Mouse (Mus musculus): ENCODE data around the gene B4galnt2.
A peak's percentile ranks its signal among the peaks of the same experiment; 100 is the strongest.
"Not testable (repeated sequence)": the region's sequence is repeated elsewhere in the genome, so short reads cannot be mapped to it uniquely, and the experiment has no call there.

Gene B4galnt2

GRCm38 (mm10) chr11:95896446-95897179, 18.1 kb downstream of the B4galnt2 start:
- DNase-seq (ENCODE audit: low spot score in 2 of 2): no peak

GRCm38 (mm10) chr11:95890462-95891051, 24.1 kb downstream of the B4galnt2 start:
- DNase-seq (ENCODE audit: low spot score in 2 of 2): no peak

- DNase-seq (ENCODE audit: low spot score in 2 of 2): not testable (repeated sequence)
Observed at GRCm38 (mm10) chr11:95879861-95880260, 34.8 kb downstream of the B4galnt2 start.

- no peak for DNase-seq (ENCODE audit: low spot score in 2 of 2)
Observed at GRCm38 (mm10) chr11:95876296-95876695, 38.4 kb downstream of the B4galnt2 start.

- DNase-seq (ENCODE audit: low spot score in 2 of 2): no peak
Observed at GRCm38 (mm10) chr11:95875804-95876203, 38.9 kb downstream of the B4galnt2 start.

GRCm38 (mm10) chr11:95869918-95870470, 44.7 kb downstream of the B4galnt2 start:
- no peak for DNase-seq (ENCODE audit: low spot score in 2 of 2)

- no peak for DNase-seq (ENCODE audit: low spot score in 2 of 2)
Observed at GRCm38 (mm10) chr11:95869442-95869841, 45.2 kb downstream of the B4galnt2 start.

GRCm38 (mm10) chr11:95861397-95861796, 53.3 kb downstream of the B4galnt2 start:
- DNase-seq (ENCODE audit: low spot score in 2 of 2): no peak

- DNase-seq (ENCODE audit: low spot score in 2 of 2): no peak
Observed at GRCm38 (mm10) chr11:95860071-95860490, 54.6 kb downstream of the B4galnt2 start.

- DNase-seq (ENCODE audit: low spot score in 2 of 2): no peak
Observed at GRCm38 (mm10) chr11:95859468-95859855, 55.2 kb downstream of the B4galnt2 start.

GRCm38 (mm10) chr11:95858528-95859467, 55.9 kb downstream of the B4galnt2 start:
- DNase-seq (ENCODE audit: low spot score in 2 of 2): peak; percentile 95 to 97

GRCm38 (mm10) chr11:95857716-95858527, 56.8 kb downstream of the B4galnt2 start:
- DNase-seq (ENCODE audit: low spot score in 2 of 2): no peak

- no peak for DNase-seq (ENCODE audit: low spot score in 2 of 2)
Observed at GRCm38 (mm10) chr11:95857306-95857705, 57.4 kb downstream of the B4galnt2 start.

- DNase-seq (ENCODE audit: low spot score in 2 of 2): no peak
Observed at GRCm38 (mm10) chr11:95853684-95854083, 61.0 kb downstream of the B4galnt2 start.

- no peak for DNase-seq (ENCODE audit: low spot score in 2 of 2)
Observed at GRCm38 (mm10) chr11:95850898-95851297, 63.8 kb downstream of the B4galnt2 start.

- DNase-seq (ENCODE audit: low spot score in 2 of 2): no peak
Observed at GRCm38 (mm10) chr11:95844935-95845334, 69.8 kb downstream of the B4galnt2 start.

- no peak for DNase-seq (ENCODE audit: low spot score in 2 of 2)
Observed at GRCm38 (mm10) chr11:95843421-95843950, 71.2 kb downstream of the B4galnt2 start.

- DNase-seq (ENCODE audit: low spot score in 2 of 2): no peak
Observed at GRCm38 (mm10) chr11:95842953-95843352, 71.7 kb downstream of the B4galnt2 start.

GRCm38 (mm10) chr11:95842074-95842681, 72.5 kb downstream of the B4galnt2 start, which contains the start of gene Abi3:
Gene Abi3, minus strand, starts transcription at chr11:95842476.
- no peak for DNase-seq (ENCODE audit: low spot score in 2 of 2)

- no peak for DNase-seq (ENCODE audit: low spot score in 2 of 2)
Observed at GRCm38 (mm10) chr11:95841498-95841830, 73.2 kb downstream of the B4galnt2 start.

All from right cerebral cortex, postnatal 36 days (tissue).